Mouse (Mus musculus) midbrain, embryonic 12.5 days (tissue): ENCODE measurements around the gene Eif3m. TPM values are rescaled to one million over a fixed set of nuclear protein-coding genes. Genes with fewer than 3 reads are reported as not detected.
A peak's percentile ranks its signal among the peaks of the same experiment; 100 is the strongest.

ENCODE experiments used
- ATAC-seq: fragments of 200-750 bp; cut with Nextera tagmentation; 2 replicates; pipeline ENCODE4 v1.8.0; 2017; ENCODE audit warnings: low read depth, moderate TSS enrichment, moderate library complexity; ENCODE audit not compliant: low FRiP score
- H3K27ac ChIP-seq: fragments of 300-500 bp; sonication (generic); replicated peaks from 2 replicates; pipeline ENCODE4 v1.5.1; 2016; ENCODE audit warnings: mild to moderate bottlenecking
- H3K27me3 ChIP-seq: fragments of 300-500 bp; sonication (generic); 2 replicates; pipeline ENCODE4 v1.6.1; 2016; ENCODE audit warnings: mild to moderate bottlenecking
- H3K36me3 ChIP-seq: fragments of 300-500 bp; sonication (generic); 2 replicates; pipeline ENCODE4 v1.6.1; 2016
- H3K4me1 ChIP-seq: fragments of 300-500 bp; sonication (generic); 2 replicates; pipeline ENCODE4 v1.6.1; 2016
- H3K4me2 ChIP-seq: fragments of 300-500 bp; sonication (generic); replicated peaks from 2 replicates; pipeline ENCODE4 v1.6.1; 2016; ENCODE audit warnings: mild to moderate bottlenecking, moderate library complexity
- H3K4me3 ChIP-seq: fragments of 300-500 bp; sonication (generic); 2 replicates; pipeline ENCODE4 v1.5.1; 2016; ENCODE audit warnings: mild to moderate bottlenecking
- H3K9ac ChIP-seq: fragments of 300-500 bp; sonication (generic); replicated peaks from 2 replicates; pipeline ENCODE4 v1.6.1; 2016; ENCODE audit warnings: mild to moderate bottlenecking, moderate library complexity
- H3K9me3 ChIP-seq: fragments of 300-500 bp; sonication (generic); 2 replicates; pipeline ENCODE4 v1.6.1; 2016; ENCODE audit warnings: mild to moderate bottlenecking
- WGBS: fragments of 180-500 bp; shearing (Covaris S2); methylation state at CpG from one replicate; pipeline ENCODE4 v1.1.7; 2016; 5-methylcytosine and 5-hydroxymethylcytosine counted together
- polyA plus RNA-seq: library from polyadenylated mRNA; unstranded; fragments of >200 nt; fragmentation: Nextera tagmentation; extraction: Ambion mirVana; gene quantifications from 2 replicates; pipeline ENCODE4 v1.2.1, GENCODE M21; 2016

Gene Eif3m
- polyA plus RNA-seq = 234 and 236 TPM in 2 replicates

DNA sequence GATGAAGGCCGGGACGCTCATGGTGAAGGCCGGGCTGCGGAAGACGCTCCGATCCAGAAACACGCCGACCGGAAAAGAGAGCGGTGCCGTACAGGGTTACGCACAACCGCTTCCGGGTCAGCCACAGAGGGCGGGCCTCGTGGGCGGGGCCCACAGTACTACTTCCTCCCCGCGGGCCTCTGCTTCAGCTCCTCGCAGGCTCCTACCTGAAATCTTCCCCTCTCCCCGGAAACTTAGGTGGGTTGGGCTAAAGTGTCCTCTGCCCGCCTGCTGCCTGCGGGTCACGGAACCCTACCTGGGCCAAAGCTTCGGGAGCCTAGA lies at the start of gene Eif3m:
Gene Eif3m (minus strand): TSS at position 114 of the 321 bp plus-strand sequence.
- Histone ChIP-seq H3K27ac (peak within 1 kb of the TSS; percentile 77), H3K4me1 (peaks cover 9% of the 10 kb centered on the region), H3K9me3 (no peaks in the 10 kb centered on the region), H3K9ac (peak within 1 kb of the TSS; percentile 83), H3K36me3 (peaks cover 19% of the 10 kb centered on the region), H3K4me2 (peak within 1 kb of the TSS; percentile 66), H3K4me3 (peak within 1 kb of the TSS; percentile 92), H3K27me3 (no peaks in the 10 kb centered on the region)
- peak; percentile 100 for ATAC-seq
- under 1% methylated on average over 25 of the region's 25 CpGs for WGBS

DNA sequence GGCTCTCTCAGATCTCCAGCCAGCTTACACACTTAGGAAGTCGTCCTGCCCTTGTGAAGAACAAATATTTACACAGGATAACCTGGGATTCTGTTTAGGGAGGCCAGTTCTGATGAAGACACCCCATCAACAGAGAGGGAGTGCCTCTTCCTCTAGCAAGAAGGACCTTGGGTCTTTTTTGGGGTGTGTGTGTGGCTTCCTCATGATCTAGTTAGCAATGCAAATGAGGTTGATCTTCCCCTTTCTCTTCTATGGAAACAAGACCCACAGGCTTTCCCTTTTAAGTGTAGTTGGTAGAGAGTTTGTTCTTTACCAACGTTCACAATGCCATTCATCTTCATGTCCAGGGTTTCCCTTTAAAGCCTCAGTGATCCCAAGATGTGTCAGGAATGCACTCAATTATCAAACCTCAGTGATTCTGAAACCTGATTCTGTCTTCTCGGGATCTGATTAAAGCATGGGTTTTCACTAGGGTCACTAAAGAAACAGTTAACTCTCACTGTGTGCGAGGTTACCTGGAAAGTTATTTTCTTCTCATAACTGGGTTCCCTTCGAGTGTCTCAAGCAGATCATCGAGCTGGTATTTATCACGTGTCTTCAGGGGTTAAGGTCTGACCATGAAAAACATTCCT lies 46.0 kb upstream of the Eif3m start:
- 56% methylated on average over 7 of the region's 7 CpGs for WGBS
- Histone ChIP-seq H3K36me3 (no peaks in the 10 kb centered on the region), H3K4me2 (no peak overlapping the region), H3K4me3 (no peak overlapping the region), H3K27me3 (no peaks in the 10 kb centered on the region), H3K27ac (no peak overlapping the region), H3K9me3 (no peaks in the 10 kb centered on the region), H3K9ac (no peak overlapping the region), H3K4me1 (no peaks in the 10 kb centered on the region)
- no peak for ATAC-seq

DNA sequence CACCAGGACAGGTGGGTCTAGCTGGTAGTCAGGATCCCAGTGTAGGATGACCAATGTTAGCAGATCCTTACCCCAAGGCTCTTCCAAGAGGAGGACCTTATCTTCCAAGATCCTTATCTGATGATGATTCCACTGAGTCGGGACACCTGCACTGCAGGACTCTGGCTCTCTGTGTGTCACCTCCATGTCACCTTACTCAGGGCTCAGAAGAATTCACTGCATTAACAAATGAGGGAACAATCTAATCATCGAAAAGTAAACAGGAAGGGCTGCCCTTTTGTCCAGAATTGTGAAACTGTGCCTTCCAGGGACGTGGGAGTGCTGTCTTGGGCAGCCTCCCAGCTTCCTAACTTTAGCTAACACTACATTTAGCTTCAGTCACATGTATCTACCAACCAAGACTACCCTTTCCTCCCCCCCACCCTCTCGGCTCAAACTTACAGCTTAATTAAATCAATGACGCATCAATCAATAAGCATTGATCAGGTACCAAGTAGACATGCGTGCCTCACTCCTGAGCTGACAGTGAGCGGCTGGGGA lies 41.8 kb upstream of the Eif3m start:
- no peak for ATAC-seq
- Histone ChIP-seq H3K4me1 (no peaks in the 10 kb centered on the region), H3K4me2 (no peak overlapping the region), H3K9me3 (no peaks in the 10 kb centered on the region), H3K27ac (no peak overlapping the region), H3K27me3 (no peaks in the 10 kb centered on the region), H3K4me3 (no peak overlapping the region), H3K36me3 (no peaks in the 10 kb centered on the region), H3K9ac (no peak overlapping the region)
- WGBS = 82% methylated on average over 7 of the region's 7 CpGs

DNA sequence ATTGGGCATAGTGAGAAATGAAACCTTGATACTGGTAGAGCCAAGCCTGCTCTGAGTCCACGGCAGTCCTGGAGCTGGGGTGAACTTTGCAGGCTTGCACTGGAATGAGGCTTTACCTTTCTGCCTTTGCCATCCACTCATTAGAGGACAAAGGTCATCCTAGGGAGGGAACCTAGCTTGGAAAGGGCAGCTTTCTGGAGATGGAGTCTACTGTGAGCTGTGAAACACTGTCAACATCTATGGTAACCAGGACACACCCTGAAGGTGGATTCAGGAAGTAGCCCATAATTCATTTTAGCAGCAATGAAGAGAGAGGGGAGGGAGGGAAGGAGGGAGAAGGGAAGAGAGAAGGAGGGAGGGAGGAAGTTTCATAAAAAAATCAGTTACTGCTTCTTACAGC lies 38.6 kb upstream of the Eif3m start:
- Histone ChIP-seq H3K36me3 (no peaks in the 10 kb centered on the region), H3K4me3 (no peak overlapping the region), H3K27ac (no peak overlapping the region), H3K9me3 (no peaks in the 10 kb centered on the region), H3K4me2 (no peak overlapping the region), H3K27me3 (no peaks in the 10 kb centered on the region), H3K9ac (no peak overlapping the region), H3K4me1 (no peaks in the 10 kb centered on the region)
- ATAC-seq = no peak
- 84% methylated on average over 1 of the region's 1 CpGs for WGBS

DNA sequence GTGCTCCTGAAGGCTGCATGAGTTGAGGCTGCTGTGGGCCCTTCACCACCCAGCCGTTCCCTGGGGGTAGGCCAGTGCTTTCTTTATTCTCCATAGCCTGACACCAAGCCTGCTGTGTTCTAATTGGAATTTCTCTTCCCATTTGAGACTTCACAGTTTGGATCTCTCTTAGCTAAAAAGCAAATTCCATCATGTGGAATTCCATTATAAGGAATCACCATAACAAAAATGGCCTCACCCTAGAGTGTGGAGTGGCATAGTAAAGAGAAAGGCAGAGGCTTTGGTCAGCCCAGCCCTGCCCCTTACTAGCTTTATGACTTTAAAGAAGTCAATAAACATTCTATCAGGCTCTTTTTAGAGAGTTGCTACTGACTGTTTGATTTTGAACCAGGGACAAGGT lies 31.4 kb upstream of the Eif3m start:
- Histone ChIP-seq H3K27ac (no peak overlapping the region), H3K4me3 (no peak overlapping the region), H3K27me3 (no peaks in the 10 kb centered on the region), H3K9me3 (no peaks in the 10 kb centered on the region), H3K9ac (no peak overlapping the region), H3K4me2 (no peak overlapping the region), H3K36me3 (no peaks in the 10 kb centered on the region), H3K4me1 (no peaks in the 10 kb centered on the region)
- no peak for ATAC-seq
- 17% methylated on average over 1 of the region's 1 CpGs for WGBS

DNA sequence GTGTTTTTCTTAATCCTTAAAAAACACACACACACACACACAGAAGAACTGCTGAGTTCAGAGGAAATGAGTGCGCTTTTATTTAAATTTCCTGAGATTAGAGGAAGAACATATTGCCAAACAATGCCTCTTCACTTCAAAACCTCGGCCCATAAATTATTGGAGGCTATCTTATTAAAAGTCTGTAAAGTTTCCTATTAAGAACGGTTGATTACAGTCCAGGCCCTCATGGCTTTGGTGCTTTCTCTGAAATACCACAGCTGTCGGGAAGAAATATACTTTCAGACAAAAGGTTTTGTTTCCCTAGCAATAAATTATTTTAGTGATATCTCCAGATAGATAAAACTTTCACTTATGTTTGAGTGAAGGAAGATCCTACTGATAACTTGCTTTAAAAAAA lies 26.3 kb upstream of the Eif3m start:
- Histone ChIP-seq H3K4me2 (no peak overlapping the region), H3K4me3 (no peak overlapping the region), H3K36me3 (no peaks in the 10 kb centered on the region), H3K27ac (no peak overlapping the region), H3K27me3 (no peaks in the 10 kb centered on the region), H3K9ac (no peak overlapping the region), H3K4me1 (no peaks in the 10 kb centered on the region), H3K9me3 (no peaks in the 10 kb centered on the region)
- 74% methylated on average over 4 of the region's 4 CpGs for WGBS
- ATAC-seq = no peak

DNA sequence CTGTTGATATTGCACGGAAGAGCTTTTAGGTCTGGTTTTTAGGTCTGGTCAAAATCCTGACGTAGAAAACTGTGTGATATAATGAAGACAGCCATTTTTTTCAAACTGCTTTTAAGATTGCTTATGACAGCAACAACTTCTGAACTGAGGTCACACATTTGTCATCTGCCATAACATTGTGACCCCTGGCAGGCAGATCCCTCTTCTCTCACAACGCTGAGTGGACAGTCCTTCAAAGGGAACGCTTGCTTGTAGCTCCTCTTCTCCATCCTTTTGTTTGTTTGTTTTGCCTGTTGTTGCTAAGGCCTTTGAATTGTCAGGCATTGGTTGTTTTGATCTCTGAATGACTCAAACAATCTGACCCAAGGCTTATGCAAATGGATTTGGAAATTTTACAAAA lies 24.0 kb upstream of the Eif3m start:
- Histone ChIP-seq H3K4me3 (no peak overlapping the region), H3K9me3 (no peaks in the 10 kb centered on the region), H3K27ac (no peak overlapping the region), H3K36me3 (no peaks in the 10 kb centered on the region), H3K27me3 (no peaks in the 10 kb centered on the region), H3K4me1 (no peaks in the 10 kb centered on the region), H3K9ac (no peak overlapping the region), H3K4me2 (no peak overlapping the region)
- 80% methylated on average over 4 of the region's 4 CpGs for WGBS
- ATAC-seq = no peak

DNA sequence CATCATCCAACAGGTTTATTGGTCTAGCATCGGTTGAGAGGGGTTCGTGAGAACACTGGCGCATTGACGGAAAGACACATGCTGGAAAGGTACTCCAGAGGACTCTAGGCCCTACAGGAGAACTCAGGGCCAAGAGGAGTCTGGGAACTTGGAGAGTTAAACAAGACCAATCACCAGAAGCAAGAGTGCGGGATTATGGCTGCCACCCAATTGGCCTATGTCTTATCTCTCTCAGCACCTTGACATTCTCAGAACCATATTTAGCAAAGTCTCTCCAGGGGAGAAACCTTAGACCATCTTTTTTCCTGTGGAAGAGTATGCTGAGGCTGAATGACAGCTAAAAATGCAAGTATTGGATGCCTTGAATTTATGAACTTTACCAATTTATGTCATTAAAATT lies 22.0 kb upstream of the Eif3m start:
- Histone ChIP-seq H3K27me3 (no peaks in the 10 kb centered on the region), H3K36me3 (no peaks in the 10 kb centered on the region)
- 90% methylated on average over 5 of the region's 5 CpGs for WGBS

DNA sequence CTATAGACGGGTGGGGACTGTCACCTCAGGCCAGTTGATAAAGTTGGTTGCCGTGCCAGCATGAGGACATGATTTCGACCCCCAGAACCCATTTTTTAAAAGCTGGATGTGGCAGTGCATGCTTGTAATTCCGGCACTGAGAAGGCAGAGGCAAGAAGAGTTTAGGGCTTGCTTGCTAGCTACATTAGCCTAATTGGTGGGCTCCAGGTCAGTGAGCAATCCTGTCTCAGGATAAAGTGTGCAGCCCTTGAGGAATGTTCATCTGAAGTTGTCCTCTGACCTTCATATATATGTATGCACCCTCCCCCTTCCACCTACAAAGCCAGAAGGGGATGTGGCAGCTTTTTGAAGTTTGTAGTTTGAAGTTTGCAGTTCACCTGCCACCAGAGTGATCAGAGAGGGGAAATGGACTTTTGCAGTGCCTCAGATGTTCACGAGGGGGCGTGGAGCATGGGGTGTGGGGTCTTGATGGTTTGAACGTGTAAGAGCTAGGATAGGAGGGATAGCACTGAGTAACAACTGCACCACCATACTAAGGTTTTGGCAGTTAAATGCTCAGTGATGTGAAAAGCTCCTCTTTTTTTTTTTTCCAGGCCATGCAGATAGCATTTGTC lies 21.2 kb upstream of the Eif3m start:
- Histone ChIP-seq H3K27ac (no peak overlapping the region), H3K4me2 (no peak overlapping the region), H3K4me1 (no peaks in the 10 kb centered on the region), H3K9me3 (no peaks in the 10 kb centered on the region), H3K36me3 (no peaks in the 10 kb centered on the region), H3K4me3 (no peak overlapping the region), H3K27me3 (no peaks in the 10 kb centered on the region), H3K9ac (no peak overlapping the region)
- ATAC-seq = no peak
- 87% methylated on average over 7 of the region's 7 CpGs for WGBS

More for the DNA sequence above, 22.0 kb upstream of the Eif3m start:
- Histone ChIP-seq H3K4me1 (no peaks in the 10 kb centered on the region), H3K4me2 (no peak overlapping the region), H3K27ac (no peak overlapping the region), H3K4me3 (no peak overlapping the region), H3K9me3 (no peaks in the 10 kb centered on the region), H3K9ac (no peak overlapping the region)
- no peak for ATAC-seq

DNA sequence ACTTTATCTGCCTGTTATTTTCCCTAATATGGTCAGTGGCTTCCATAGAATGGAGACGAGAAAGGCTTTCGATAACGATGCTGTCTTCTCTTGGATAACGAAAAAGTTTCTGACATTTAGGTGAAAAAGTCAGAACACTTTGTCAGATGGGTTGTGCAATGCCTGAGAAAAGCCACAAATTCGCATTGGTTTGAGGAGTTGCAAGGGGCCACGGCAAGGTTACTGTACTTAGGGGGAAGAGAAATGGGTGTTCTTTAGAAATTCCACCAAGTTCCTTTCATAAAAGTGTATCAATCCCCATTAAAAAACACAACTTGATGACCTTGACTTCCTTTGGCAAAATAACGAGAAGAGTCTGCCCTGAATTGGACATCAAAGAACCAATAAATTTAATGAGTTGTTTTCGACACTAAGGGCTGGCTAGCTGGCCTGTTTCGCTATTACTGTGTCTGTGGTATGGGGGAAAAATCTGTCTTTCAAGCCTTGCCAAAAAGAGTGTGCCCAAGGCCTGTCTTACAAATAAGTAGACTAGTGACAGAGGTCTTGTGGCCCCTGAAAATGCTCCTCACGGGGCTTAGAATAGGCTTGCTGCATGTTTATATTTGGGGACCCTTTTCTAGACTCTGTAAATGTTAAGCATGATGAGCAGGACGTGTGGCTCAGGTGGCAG lies 19.7 kb upstream of the Eif3m start:
- no peak for ATAC-seq
- no peak overlapping the region for H3K27ac ChIP-seq
- H3K9me3 ChIP-seq = no peaks in the 10 kb centered on the region
- no peak overlapping the region for H3K9ac ChIP-seq
- no peak overlapping the region for H3K4me3 ChIP-seq
- WGBS = 82% methylated on average over 11 of the region's 11 CpGs
- H3K27me3 ChIP-seq = no peaks in the 10 kb centered on the region
- H3K4me2 ChIP-seq = no peak overlapping the region
- no peaks in the 10 kb centered on the region for H3K4me1 ChIP-seq
- no peaks in the 10 kb centered on the region for H3K36me3 ChIP-seq

DNA sequence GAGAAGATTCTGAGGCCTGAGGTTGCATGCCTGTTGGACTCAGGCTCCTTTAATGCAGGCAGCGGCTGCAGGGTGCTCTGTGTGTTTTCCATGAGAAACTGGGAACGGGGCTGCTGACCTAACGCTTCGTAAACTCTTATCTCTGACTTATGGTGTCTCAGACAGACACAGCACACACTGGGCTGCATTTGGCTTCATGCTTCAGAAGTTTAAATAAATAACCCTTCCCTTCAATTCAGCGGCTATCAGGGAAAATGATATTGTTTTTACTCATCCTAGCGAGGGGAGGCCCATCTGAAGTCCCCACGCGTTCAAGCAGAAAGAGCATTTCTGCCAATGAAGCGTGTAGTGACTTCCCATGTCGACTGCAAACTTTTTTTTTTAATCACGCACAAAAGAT lies 19.1 kb upstream of the Eif3m start:
- Histone ChIP-seq H3K4me3 (no peak overlapping the region), H3K9ac (no peak overlapping the region), H3K27me3 (no peaks in the 10 kb centered on the region), H3K9me3 (no peaks in the 10 kb centered on the region), H3K4me2 (no peak overlapping the region), H3K4me1 (no peaks in the 10 kb centered on the region), H3K27ac (no peak overlapping the region), H3K36me3 (no peaks in the 10 kb centered on the region)
- 69% methylated on average over 11 of the region's 11 CpGs for WGBS
- ATAC-seq = no peak

DNA sequence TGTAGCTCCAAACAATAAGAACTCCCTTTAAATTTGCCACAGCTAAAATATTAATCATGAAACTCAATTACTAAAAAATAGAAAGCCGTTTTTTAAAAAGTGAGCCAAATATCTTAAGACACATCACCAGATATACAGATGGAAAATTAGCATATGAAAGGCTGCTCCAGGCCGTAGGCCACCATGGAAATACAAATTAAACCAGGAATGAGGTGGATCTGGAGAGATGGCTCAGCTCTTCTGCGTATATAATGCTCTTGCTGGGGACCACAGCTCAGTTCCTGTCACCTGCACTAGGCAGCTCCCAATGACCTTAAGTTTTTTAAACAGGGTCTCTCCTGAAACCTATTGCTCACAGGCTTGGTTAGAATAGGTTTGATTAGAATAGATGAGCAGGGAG lies 17.2 kb upstream of the Eif3m start:
- Histone ChIP-seq H3K27ac (no peak overlapping the region), H3K4me3 (no peak overlapping the region), H3K9ac (no peak overlapping the region), H3K27me3 (no peaks in the 10 kb centered on the region), H3K4me2 (no peak overlapping the region), H3K4me1 (no peaks in the 10 kb centered on the region), H3K9me3 (no peaks in the 10 kb centered on the region), H3K36me3 (no peaks in the 10 kb centered on the region)
- WGBS = 57% methylated on average over 3 of the region's 3 CpGs
- no peak for ATAC-seq
